Mouse (Mus musculus): ENCODE data around the gene Rsph9.

The Rsph9 gene

DNA sequence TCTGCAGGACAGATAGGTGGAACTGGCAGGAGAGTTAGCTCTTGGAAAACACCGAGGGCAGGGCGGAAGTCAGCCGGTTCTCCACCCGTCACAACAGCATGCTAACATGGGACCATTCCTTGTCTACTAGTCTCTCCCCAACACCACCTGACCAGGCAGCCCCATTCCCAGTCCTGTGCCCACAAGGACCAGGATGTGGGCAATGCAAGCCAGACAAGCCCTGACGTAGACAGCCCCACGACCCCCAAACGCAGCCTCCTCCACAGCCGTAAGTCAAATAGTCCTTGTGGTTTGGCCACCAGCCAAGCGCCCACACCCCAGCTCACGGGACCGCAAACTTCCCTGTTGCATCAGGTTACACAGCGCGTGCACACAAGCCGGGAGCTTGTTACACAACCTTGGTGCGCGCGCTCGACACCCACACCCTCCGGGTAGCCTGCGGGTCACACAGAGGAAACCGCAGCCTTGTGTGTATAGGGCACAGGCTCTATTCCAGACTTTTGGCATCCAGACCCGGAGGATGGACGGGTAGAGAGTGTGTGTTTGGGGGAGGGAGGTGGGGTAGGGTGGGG is 70.2 kb downstream of the Rsph9 start:
- no peak for TF ChIP-seq CTCF (conservative IDR thresholded peaks at IDR 0.05; ENCODE audit: low read length)
- TF ChIP-seq POU5F1 (IDR thresholded peaks at IDR 0.05; ENCODE audit: borderline replicate concordance, low read length): no peak
- TF ChIP-seq NANOG (IDR thresholded peaks at IDR 0.05; ENCODE audit: borderline replicate concordance, low read length): no peak
- Histone ChIP-seq H3K4me1 (replicated peaks; ENCODE audit: low read depth, low read length) (peaks cover 51% of the 10 kb centered on the region), H3K27me3 (ENCODE audit: insufficient read depth, low read length) (no peaks in the 10 kb centered on the region; the same call in 1 of the 2 replicates), H3K36me3 (ENCODE audit: insufficient read depth, low read length) (no peaks in the 10 kb centered on the region), H3K9me3 (ENCODE audit: low read length) (peaks cover 2% of the 10 kb centered on the region), H3K4me3 (replicated peaks; ENCODE audit: low read length) (peak overlapping the region; percentile 68)

Data from E14TG2a.4 (cell line).